Mouse (Mus musculus) intestine, embryonic 16.5 days (tissue): ENCODE results near the gene Vmn1r196. TPM values are rescaled to one million over a fixed set of nuclear protein-coding genes. Genes with fewer than 3 reads are reported as not detected.
"Not testable (repeated sequence)": the region's sequence is repeated elsewhere in the genome, so short reads cannot be mapped to it uniquely, and the experiment has no call there.

ENCODE experiments used
- ATAC-seq: fragments of 200-750 bp; cut with Nextera tagmentation; 2 replicates; pipeline ENCODE4 v1.8.0; 2017; ENCODE audit warnings: moderate TSS enrichment, moderate library complexity
- H3K27ac ChIP-seq: fragments of 300-500 bp; sonication (generic); 2 replicates; pipeline ENCODE4 v1.5.1; 2014; ENCODE audit warnings: mild to moderate bottlenecking, low read length
- H3K27me3 ChIP-seq: fragments of 300-500 bp; sonication (generic); replicated peaks from 2 replicates; pipeline ENCODE4 v1.6.1; 2014; ENCODE audit warnings: low read length, control low read depth, mixed read lengths; ENCODE audit not compliant: control insufficient read depth, insufficient read depth
- H3K36me3 ChIP-seq: fragments of 300-500 bp; sonication (generic); 2 replicates; pipeline ENCODE4 v1.6.1; 2014; ENCODE audit warnings: low read length, control low read depth; ENCODE audit not compliant: control insufficient read depth, insufficient read depth
- H3K4me1 ChIP-seq: fragments of 300-500 bp; sonication (generic); 2 replicates; pipeline ENCODE4 v1.6.1; 2014; ENCODE audit warnings: low read length, control low read depth, mixed read lengths; ENCODE audit not compliant: control insufficient read depth, insufficient read depth
- H3K4me2 ChIP-seq: fragments of 300-500 bp; sonication (generic); 2 replicates; pipeline ENCODE4 v1.6.1; 2014; ENCODE audit warnings: low read depth, low read length, control low read depth
- H3K4me3 ChIP-seq: fragments of 300-500 bp; sonication (generic); 2 replicates; pipeline ENCODE4 v1.5.1; 2014; ENCODE audit warnings: mild to moderate bottlenecking, low read length
- H3K9ac ChIP-seq: fragments of 300-500 bp; sonication (generic); 2 replicates; pipeline ENCODE4 v1.6.1; 2014; ENCODE audit warnings: low read depth, low read length
- H3K9me3 ChIP-seq: fragments of 300-500 bp; sonication (generic); 2 replicates; pipeline ENCODE4 v1.6.1; 2016; ENCODE audit warnings: low read length, control low read depth; ENCODE audit not compliant: control insufficient read depth
- WGBS: fragments of 180-500 bp; shearing (Covaris S2); extraction: QIAGEN DNeasy Blood & Tissue Kit; methylation state at CpG from one replicate; pipeline ENCODE4 v1.1.7; 2014; 5-methylcytosine and 5-hydroxymethylcytosine counted together
- polyA plus RNA-seq: library from polyadenylated mRNA; unstranded; fragments of >200 nt; fragmentation: Nextera tagmentation; extraction: Ambion mirVana; gene quantifications from 2 replicates; pipeline ENCODE4 v1.2.1, GENCODE M21; 2015

Gene Vmn1r196
- not detected in 2 replicates for polyA plus RNA-seq

DNA sequence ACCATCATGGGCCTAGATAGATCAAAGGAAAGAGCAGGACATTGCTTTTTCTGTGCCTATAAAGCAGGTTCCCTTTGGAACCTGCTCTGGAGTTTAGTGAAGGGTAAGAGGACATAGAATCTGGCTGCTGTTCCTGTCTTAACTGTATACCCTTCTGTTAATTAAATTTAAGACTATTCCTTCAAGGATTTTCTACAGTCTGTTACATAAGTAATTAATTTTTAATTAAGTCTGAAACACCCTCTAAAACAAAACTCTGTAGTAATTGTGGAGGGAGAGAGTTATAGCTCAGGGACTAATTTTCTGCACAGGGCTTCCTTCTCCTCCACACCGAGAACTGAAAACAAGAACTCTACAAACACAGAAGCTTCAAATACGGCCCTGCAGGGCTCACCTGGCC, at the start of gene Vmn1r196:
TSS of gene Vmn1r196 (plus strand) at position 301 of the 400 bp plus-strand sequence.
- no peaks in the 10 kb centered on the region for H3K27me3 ChIP-seq
- no peaks in the 10 kb centered on the region for H3K36me3 ChIP-seq
- H3K4me2 ChIP-seq, result no peak within 1 kb of the TSS
- no peak within 1 kb of the TSS for H3K27ac ChIP-seq
- no peak within 1 kb of the TSS for H3K9ac ChIP-seq
- H3K4me3 ChIP-seq, result no peak within 1 kb of the TSS
- H3K4me1 ChIP-seq, result no peaks in the 10 kb centered on the region
- no peaks in the 10 kb centered on the region for H3K9me3 ChIP-seq
- 64% methylated on average over 2 of the region's 2 CpGs for WGBS
- ATAC-seq, result no peak

DNA sequence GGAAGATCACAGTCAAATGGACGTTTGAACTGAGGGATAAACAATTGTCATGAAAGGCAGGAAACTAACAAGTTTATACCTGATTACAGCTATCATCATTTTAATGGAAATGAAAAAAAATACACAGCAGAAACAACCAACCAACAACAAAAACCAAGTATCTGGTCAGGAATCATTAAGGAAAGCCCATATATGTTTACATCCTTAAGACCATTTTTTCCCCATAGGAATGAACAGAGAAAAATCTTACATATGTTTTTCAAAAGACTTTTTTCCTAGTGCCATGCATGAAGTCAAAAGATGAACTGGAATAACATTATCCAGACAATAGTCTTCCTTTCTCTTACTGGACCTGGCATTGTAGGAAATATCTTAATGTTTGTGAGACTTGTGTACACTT, 45.8 kb upstream of the Vmn1r196 start, which contains the start of gene Vmn1r194:
TSS of gene Vmn1r194 (plus strand) at position 301 of the 400 bp plus-strand sequence.
- Histone ChIP-seq H3K27me3 (no peaks in the 10 kb centered on the region), H3K4me1 (no peaks in the 10 kb centered on the region), H3K27ac (no peak within 1 kb of the TSS), H3K9me3 (no peaks in the 10 kb centered on the region), H3K4me2 (no peak within 1 kb of the TSS), H3K9ac (no peak within 1 kb of the TSS), H3K4me3 (no peak within 1 kb of the TSS), H3K36me3 (no peaks in the 10 kb centered on the region)
- WGBS, result 17% methylated on average over 1 of the region's 1 CpGs
- ATAC-seq, result no peak

DNA sequence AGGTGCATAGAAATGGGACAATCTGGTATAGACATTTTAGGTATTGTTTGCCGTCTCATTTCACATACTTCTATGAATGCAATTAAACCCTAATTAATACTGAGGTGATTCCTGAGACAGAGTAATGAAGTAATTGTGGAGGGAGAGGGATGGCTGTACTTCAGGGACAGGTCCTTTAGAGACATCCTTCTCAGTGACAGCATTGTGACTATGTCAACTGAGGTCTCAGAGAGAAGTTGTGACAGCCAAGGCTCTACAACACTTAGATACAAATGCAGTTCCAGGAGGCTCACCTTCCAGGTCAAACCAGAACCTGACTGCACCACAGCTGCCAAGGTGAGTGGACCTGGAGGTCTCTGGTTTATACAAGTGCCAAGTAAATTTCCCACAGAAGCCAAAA, 19.5 kb upstream of the Vmn1r196 start, which contains the start of gene Vmn1r195:
TSS of gene Vmn1r195 (plus strand) at position 301 of the 400 bp plus-strand sequence.
- H3K27me3 ChIP-seq, H3K4me2 ChIP-seq, H3K9ac ChIP-seq, ATAC-seq, H3K4me3 ChIP-seq, H3K36me3 ChIP-seq, H3K4me1 ChIP-seq, H3K27ac ChIP-seq, H3K9me3 ChIP-seq: not testable (repeated sequence)
- 93% methylated on average over 1 of the region's 1 CpGs for WGBS

DNA sequence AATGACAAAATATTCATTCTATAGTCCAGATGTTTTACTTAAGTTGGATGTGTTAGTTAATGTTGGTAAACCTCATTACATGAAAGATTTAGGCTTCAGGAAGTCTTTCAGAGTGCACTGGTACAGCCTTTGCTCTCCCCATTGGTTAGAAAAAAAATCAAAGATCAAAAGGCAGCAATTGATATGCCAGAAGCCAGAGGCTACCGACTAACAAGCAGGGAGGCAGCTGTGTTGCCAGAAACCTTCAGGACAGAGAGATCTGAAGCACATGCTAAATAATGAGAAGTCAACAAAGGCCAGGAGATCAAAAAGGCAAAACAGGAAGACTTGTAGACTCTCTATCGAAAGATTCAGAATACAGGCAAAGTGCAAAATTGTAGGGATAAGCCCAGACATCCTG, 18.0 kb upstream of the Vmn1r196 start:
- H3K9me3 ChIP-seq, result no peaks in the 10 kb centered on the region
- no peaks in the 10 kb centered on the region for H3K27me3 ChIP-seq
- H3K4me2 ChIP-seq, result no peak overlapping the region
- 40% methylated on average over 2 of the region's 2 CpGs for WGBS
- no peaks in the 10 kb centered on the region for H3K4me1 ChIP-seq
- H3K36me3 ChIP-seq, result no peaks in the 10 kb centered on the region
- no peak overlapping the region for H3K4me3 ChIP-seq
- no peak overlapping the region for H3K9ac ChIP-seq
- H3K27ac ChIP-seq, result no peak overlapping the region
- no peak for ATAC-seq

DNA sequence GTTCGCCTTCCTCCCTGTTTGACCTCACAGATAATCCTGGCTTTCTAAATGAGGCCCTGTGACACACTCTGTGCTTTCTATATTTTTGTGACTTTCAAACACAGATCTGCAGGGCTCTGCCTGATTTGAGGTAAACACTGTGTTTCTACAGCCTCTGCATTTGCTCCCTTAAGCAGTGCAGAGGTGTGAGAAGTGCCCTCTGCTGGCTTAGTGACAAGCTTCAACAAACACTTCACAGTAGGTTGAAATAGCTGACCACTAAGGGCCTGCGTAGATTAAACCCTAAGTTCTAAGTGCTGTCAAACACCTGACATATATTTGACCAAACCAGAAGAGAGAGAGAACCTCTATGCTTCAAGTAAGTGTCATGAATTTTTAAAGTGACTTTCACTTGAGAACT, 5.1 kb upstream of the Vmn1r196 start:
- WGBS, result 62% methylated on average over 2 of the region's 2 CpGs
- no peaks in the 10 kb centered on the region for H3K4me1 ChIP-seq
- H3K4me2 ChIP-seq, result no peak overlapping the region
- H3K4me3 ChIP-seq, result no peak overlapping the region
- no peaks in the 10 kb centered on the region for H3K36me3 ChIP-seq
- no peak overlapping the region for H3K27ac ChIP-seq
- no peaks in the 10 kb centered on the region for H3K27me3 ChIP-seq
- ATAC-seq, result no peak
- no peak overlapping the region for H3K9ac ChIP-seq
- H3K9me3 ChIP-seq, result no peaks in the 10 kb centered on the region

DNA sequence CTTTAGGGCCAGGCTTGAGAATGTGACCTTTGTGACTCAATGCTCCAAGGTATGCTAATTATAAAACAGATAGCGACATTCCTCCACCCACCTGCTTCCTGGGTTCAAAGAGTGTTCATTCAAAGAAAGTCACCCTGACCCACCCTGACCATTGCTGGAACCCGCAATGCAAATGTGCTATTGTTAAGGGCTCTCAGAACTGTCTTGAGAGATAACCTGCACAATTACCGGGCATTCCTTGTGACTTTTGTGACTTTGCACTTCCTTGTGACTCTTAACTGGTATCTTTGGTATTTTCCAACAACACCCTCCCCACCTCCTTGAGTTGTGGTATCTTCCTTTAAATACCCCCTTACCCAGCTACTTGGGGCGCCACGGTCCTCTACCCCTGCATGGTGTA, 18.4 kb downstream of the Vmn1r196 start:
- H3K9ac ChIP-seq, H3K27ac ChIP-seq, ATAC-seq, H3K9me3 ChIP-seq, H3K4me3 ChIP-seq, H3K4me2 ChIP-seq, H3K4me1 ChIP-seq, H3K27me3 ChIP-seq, H3K36me3 ChIP-seq: not testable (repeated sequence)
- WGBS, result 86% methylated on average over 5 of the region's 5 CpGs

DNA sequence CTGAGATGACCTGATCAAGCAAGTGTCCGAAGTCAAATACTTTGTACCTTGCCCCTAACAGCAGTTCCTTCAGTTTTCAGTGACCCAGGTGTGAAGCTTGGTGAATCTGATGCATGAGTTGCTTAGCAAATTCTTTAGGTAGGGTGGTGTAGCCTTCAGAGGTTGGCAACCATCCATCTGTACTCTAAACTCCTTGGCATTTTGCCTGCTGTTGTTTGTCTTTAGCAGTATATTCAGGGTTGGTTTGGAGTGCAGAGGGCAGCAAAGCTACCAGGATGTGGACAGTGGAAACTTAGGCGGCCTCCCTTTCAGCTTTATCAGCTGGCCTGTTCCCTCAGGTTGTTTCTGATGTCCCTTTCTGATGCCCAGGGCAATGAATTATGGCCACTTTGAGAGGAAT, 25.6 kb downstream of the Vmn1r196 start:
- Histone ChIP-seq H3K27me3 (no peaks in the 10 kb centered on the region), H3K27ac (no peak overlapping the region), H3K4me1 (no peaks in the 10 kb centered on the region), H3K9me3 (no peaks in the 10 kb centered on the region), H3K4me3 (no peak overlapping the region), H3K36me3 (no peaks in the 10 kb centered on the region), H3K9ac (no peak overlapping the region), H3K4me2 (no peak overlapping the region)
- WGBS, result 78% methylated on average over 2 of the region's 2 CpGs
- no peak for ATAC-seq

DNA sequence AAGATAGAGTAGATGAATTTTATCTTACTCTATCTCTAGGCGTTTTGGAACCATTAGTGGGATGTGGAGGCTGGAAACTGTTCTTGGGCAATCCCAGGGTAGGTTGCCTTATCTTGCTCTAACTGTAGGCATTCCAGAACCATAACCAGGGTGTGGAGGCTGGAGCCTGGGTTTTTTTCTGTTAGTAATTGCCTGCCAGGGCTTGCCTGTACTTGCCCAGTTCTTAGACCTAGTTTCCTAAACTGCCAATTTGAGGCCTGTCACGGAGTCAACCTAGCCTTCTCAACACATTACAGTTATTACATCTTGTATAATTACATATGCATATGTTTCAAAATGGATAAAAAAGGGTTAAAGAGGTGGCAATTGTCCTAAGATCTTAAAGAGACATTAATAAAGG, 27.6 kb downstream of the Vmn1r196 start:
- whole genome bisulfite sequencing, result 88% methylated on average over 2 of the region's 2 CpGs
- H3K27me3 ChIP-seq, result no peaks in the 10 kb centered on the region
- H3K4me3 ChIP-seq, result no peak overlapping the region
- ATAC-seq, result no peak
- H3K9me3 ChIP-seq, result no peaks in the 10 kb centered on the region
- no peak overlapping the region for H3K9ac ChIP-seq
- H3K27ac ChIP-seq, result no peak overlapping the region
- no peaks in the 10 kb centered on the region for H3K36me3 ChIP-seq
- H3K4me2 ChIP-seq, result no peak overlapping the region
- H3K4me1 ChIP-seq, result no peaks in the 10 kb centered on the region

DNA sequence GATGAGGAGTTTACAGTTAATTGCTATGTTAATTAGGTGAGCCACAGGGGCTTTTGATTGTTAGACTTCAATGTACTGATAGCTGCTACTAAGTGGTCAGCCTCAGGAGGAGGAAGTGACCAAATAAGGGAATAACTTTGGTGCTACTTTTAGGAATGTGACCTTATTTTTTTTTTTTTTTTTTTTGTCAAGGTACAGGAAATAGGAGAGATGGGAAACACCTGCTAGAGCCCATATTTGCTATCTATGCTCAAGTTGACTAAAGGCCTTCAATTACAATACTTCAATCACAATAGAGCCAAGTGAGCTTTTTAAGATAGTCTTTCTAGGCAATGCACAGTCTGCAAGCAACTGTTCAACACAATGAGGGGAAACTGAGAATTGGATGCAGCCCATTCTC, 30.4 kb downstream of the Vmn1r196 start:
- Histone ChIP-seq H3K4me3 (no peak overlapping the region), H3K4me1 (no peaks in the 10 kb centered on the region), H3K27ac (no peak overlapping the region), H3K9me3 (no peaks in the 10 kb centered on the region), H3K27me3 (no peaks in the 10 kb centered on the region), H3K9ac (no peak overlapping the region), H3K4me2 (no peak overlapping the region), H3K36me3 (no peaks in the 10 kb centered on the region)
- ATAC-seq, result no peak

DNA sequence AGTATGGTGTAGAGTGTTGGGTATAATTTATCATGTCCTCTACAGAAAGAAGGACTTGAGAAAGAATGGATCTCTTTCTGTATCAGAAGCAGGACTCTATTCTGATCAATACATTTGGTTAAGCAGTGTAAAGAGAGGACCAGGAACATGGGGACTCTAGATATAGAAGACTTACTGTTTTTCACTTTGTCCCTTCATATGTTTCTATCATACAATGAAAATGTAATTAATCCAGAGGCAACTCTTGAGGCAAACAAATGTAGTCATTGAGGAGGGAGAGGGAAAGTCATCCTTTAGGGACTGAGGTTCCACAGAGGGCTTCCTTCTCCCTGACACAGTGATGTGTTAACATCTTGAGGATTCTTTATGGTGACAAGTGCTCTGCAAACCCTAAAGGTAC, 34.6 kb downstream of the Vmn1r196 start, which contains the start of gene Vmn1r197:
TSS of gene Vmn1r197 (plus strand) at position 301 of the 400 bp plus-strand sequence.
- no peaks in the 10 kb centered on the region for H3K4me1 ChIP-seq
- no peaks in the 10 kb centered on the region for H3K27me3 ChIP-seq
- H3K36me3 ChIP-seq, result no peaks in the 10 kb centered on the region
- H3K27ac ChIP-seq, result no peak within 1 kb of the TSS
- no peaks in the 10 kb centered on the region for H3K9me3 ChIP-seq
- ATAC-seq, result no peak
- H3K9ac ChIP-seq, result no peak within 1 kb of the TSS
- no peak within 1 kb of the TSS for H3K4me2 ChIP-seq
- no peak within 1 kb of the TSS for H3K4me3 ChIP-seq
